Mouse (Mus musculus): ENCODE results near the gene Mcm6. TPM values are rescaled to one million over a fixed set of nuclear protein-coding genes. Genes with fewer than 3 reads are reported as not detected.

The Mcm6 gene
- total RNA-seq, 2 experiments from 2014 or later = 6.3 to 7.0 TPM

Other genes with a start within 250 kb of the Mcm6 start
- 10 to 100 TPM; 37.4 to 38.0 TPM for gene Ubxn4, start 115.7 kb downstream of the Mcm6 start, total RNA-seq (2021)
- gene Lct, start 31.3 kb downstream of the Mcm6 start, total RNA-seq (2021) = not detected
- 10 to 100 TPM; 63.4 to 64.6 TPM for gene Dars, start 57.7 kb upstream of the Mcm6 start, total RNA-seq (2021)
- 10 to 100 TPM in 1 of 2 experiments, 1 to 10 TPM in 1; 7.0 to 12.2 TPM for gene Cxcr4, start 232.6 kb upstream of the Mcm6 start, total RNA-seq (2021)

Measured in heart, postnatal 36 days (tissue).